Mouse (Mus musculus) limb, embryonic 14.5 days (tissue): Measurements from ENCODE around the gene C1qtnf3. TPM values are rescaled to one million over a fixed set of nuclear protein-coding genes. Genes with fewer than 3 reads are reported as not detected.

ENCODE experiments used
- ATAC-seq: fragments of 200-750 bp; cut with Nextera tagmentation; 2 replicates; pipeline ENCODE4 v1.8.0; 2017; ENCODE audit warnings: low read depth, moderate number of reproducible peaks, moderate TSS enrichment; ENCODE audit not compliant: low FRiP score
- DNase-seq: peaks from one replicate; pipeline ENCODE4 v3.0.0-alpha.2; 2015; ENCODE audit warnings: low spot score
- H3K27ac ChIP-seq: fragments of 300-500 bp; sonication (generic); replicated peaks from 2 replicates; pipeline ENCODE4 v1.5.1; 2014; ENCODE audit warnings: low read depth, mild to moderate bottlenecking, low read length, moderate library complexity, mixed read lengths
- H3K27me3 ChIP-seq: fragments of 300-500 bp; sonication (generic); 2 replicates; pipeline ENCODE4 v1.6.1; 2014; ENCODE audit warnings: low read length, mixed read lengths; ENCODE audit not compliant: control insufficient read depth, insufficient read depth
- H3K36me3 ChIP-seq: fragments of 300-500 bp; sonication (generic); 2 replicates; pipeline ENCODE4 v1.6.1; 2014; ENCODE audit warnings: mild to moderate bottlenecking, low read length, moderate library complexity, mixed read lengths; ENCODE audit not compliant: control insufficient read depth, insufficient read depth
- H3K4me1 ChIP-seq: fragments of 300-500 bp; sonication (generic); 2 replicates; pipeline ENCODE4 v1.6.1; 2014; ENCODE audit warnings: antibody characterized with exemption, low read length, mixed read lengths; ENCODE audit not compliant: control insufficient read depth, insufficient read depth
- H3K4me2 ChIP-seq: fragments of 300-500 bp; sonication (generic); replicated peaks from 2 replicates; pipeline ENCODE4 v1.6.1; 2014; ENCODE audit warnings: low read depth, mild to moderate bottlenecking, low read length, moderate library complexity; ENCODE audit not compliant: severe bottlenecking
- H3K4me3 ChIP-seq: fragments of 300-500 bp; sonication (generic); replicated peaks from 2 replicates; pipeline ENCODE4 v1.5.1; 2014; ENCODE audit warnings: low read length
- H3K9ac ChIP-seq: fragments of 300-500 bp; sonication (generic); 2 replicates; pipeline ENCODE4 v1.6.1; 2014; ENCODE audit warnings: mild to moderate bottlenecking, low read depth, low read length, moderate library complexity; ENCODE audit not compliant: severe bottlenecking
- H3K9me3 ChIP-seq: fragments of 300-500 bp; sonication (generic); 2 replicates; pipeline ENCODE4 v1.6.1; 2016; ENCODE audit warnings: low read length; ENCODE audit not compliant: control insufficient read depth
- POLR2A ChIP-seq: fragments of 200-500 bp; IDR thresholded peaks from 2 replicates; pipeline ENCODE4 v1.8.0; 2012; ENCODE audit warnings: inconsistent platforms, mild to moderate bottlenecking, moderate library complexity, borderline replicate concordance; ENCODE audit not compliant: insufficient read depth, insufficient read length; ENCODE audit errors: extremely low read depth
- WGBS: fragments of 180-500 bp; shearing (Covaris S2); extraction: QIAGEN DNeasy Blood & Tissue Kit; methylation state at CpG from one replicate; pipeline ENCODE4 v1.1.7; 2014; 5-methylcytosine and 5-hydroxymethylcytosine counted together
- polyA plus RNA-seq, 2 experiments: library from polyadenylated mRNA; depleted of rRNA in 1 of 2; stranded (reverse) in 1 of 2; unstranded in 1 of 2; fragments of >200 nt; fragmentation: Nextera tagmentation in 1 of 2; extraction: Ambion mirVana in 1 of 2; gene quantifications; 2 replicates each; pipeline versions ENCODE4 v1.2.1 to v1.2.3; 2012 to 2014

C1qtnf3 gene
- polyA plus RNA-seq, 2 experiments: 108 to 119 TPM

GRCm38 (mm10) chr15:11008756-11009155 lies 56.6 kb downstream of the C1qtnf3 start:
- TF ChIP-seq POLR2A: no peak
- WGBS: 17% methylated on average over 5 of the region's 5 CpGs
- Histone ChIP-seq H3K27ac (no peak overlapping the region), H3K4me2 (no peak overlapping the region), H3K4me1 (no peaks in the 10 kb centered on the region), H3K9me3 (no peaks in the 10 kb centered on the region), H3K36me3 (no peaks in the 10 kb centered on the region), H3K27me3 (no peaks in the 10 kb centered on the region), H3K9ac (no peak overlapping the region), H3K4me3 (no peak overlapping the region)
- ATAC-seq (no peak), DNase-seq (peak; percentile 16)

GRCm38 (mm10) chr15:11010976-11011548 lies 58.9 kb downstream of the C1qtnf3 start:
- ATAC-seq: no peak
- H3K27ac ChIP-seq: no peak overlapping the region
- no peak overlapping the region for H3K4me3 ChIP-seq
- WGBS: 83% methylated on average over 11 of the region's 11 CpGs
- no peak for DNase-seq
- no peaks in the 10 kb centered on the region for H3K36me3 ChIP-seq
- H3K9me3 ChIP-seq: no peaks in the 10 kb centered on the region
- no peaks in the 10 kb centered on the region for H3K4me1 ChIP-seq
- no peak for TF ChIP-seq POLR2A
- no peaks in the 10 kb centered on the region for H3K27me3 ChIP-seq
- H3K4me2 ChIP-seq: no peak overlapping the region
- H3K9ac ChIP-seq: no peak overlapping the region

GRCm38 (mm10) chr15:11014931-11015330 lies 62.8 kb downstream of the C1qtnf3 start:
- TF ChIP-seq POLR2A: no peak
- H3K27me3 ChIP-seq: no peaks in the 10 kb centered on the region
- H3K9ac ChIP-seq: no peak overlapping the region
- ATAC-seq (no peak), DNase-seq (no peak)
- no peak overlapping the region for H3K4me2 ChIP-seq
- no peaks in the 10 kb centered on the region for H3K9me3 ChIP-seq
- no peaks in the 10 kb centered on the region for H3K4me1 ChIP-seq
- no peak overlapping the region for H3K4me3 ChIP-seq
- 75% methylated on average over 2 of the region's 2 CpGs for WGBS
- H3K27ac ChIP-seq: no peak overlapping the region
- H3K36me3 ChIP-seq: no peaks in the 10 kb centered on the region

DNA sequence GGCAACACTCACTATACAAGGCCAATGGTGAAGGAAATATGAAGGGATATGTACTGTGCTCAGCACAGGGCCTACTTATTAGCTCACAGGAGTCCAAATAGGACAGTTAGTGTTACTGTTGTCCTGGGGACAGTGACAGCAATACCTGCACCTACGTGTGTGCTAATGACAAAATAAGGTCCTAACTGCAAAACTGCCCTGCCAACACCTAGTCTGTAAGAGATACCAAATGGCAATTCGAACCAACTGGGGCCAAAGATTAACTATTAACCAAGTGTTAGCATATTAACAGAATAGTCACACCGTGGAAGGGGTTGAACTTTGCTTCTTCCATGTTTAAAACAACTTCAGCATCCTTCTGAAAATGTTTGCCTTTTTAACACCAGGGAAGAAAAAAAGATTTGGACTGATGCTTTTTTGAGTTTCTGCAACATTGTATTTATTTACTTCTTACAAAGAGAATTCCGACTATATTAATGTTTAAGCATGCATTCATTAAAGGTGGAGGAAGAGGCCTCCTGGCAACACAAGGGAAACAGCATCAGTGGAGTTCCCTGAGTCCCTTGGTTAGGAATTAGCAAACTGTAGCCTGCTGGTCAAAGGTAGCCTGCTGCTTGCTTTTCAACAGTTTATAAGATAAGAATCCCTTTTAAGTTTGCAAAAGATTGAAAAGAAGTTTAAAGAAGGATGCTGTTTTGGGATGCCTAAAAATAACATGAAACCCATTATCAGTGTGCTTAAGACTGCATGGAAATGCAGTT lies 74.8 kb downstream of the C1qtnf3 start:
- Histone ChIP-seq H3K4me2 (no peak overlapping the region), H3K27me3 (no peaks in the 10 kb centered on the region), H3K4me3 (no peak overlapping the region), H3K36me3 (no peaks in the 10 kb centered on the region), H3K9ac (no peak overlapping the region), H3K9me3 (no peaks in the 10 kb centered on the region), H3K27ac (no peak overlapping the region), H3K4me1 (no peaks in the 10 kb centered on the region)
- TF ChIP-seq POLR2A: no peak
- 78% methylated on average over 4 of the region's 4 CpGs for WGBS
- ATAC-seq (no peak), DNase-seq (no peak)

Other genes starting within 250 kb of the C1qtnf3 start
- gene Rai14, start 237.7 kb upstream of the C1qtnf3 start, polyA plus RNA-seq (2012; rRNA removed): 38.6 and 44.6 TPM in 2 replicates
- 57.2 and 66.4 TPM in 2 replicates for gene Rai14, start 237.7 kb upstream of the C1qtnf3 start, polyA plus RNA-seq (2014; fragmentation: Nextera tagmentation; extraction: Ambion mirVana)
- gene Amacr, start 29.4 kb downstream of the C1qtnf3 start, polyA plus RNA-seq (2012; rRNA removed): 22.2 and 25.7 TPM in 2 replicates
- gene Amacr, start 29.4 kb downstream of the C1qtnf3 start, polyA plus RNA-seq (2014; fragmentation: Nextera tagmentation; extraction: Ambion mirVana): 25.3 and 26.5 TPM in 2 replicates
- 0.12 and 0.19 TPM in 2 replicates for gene Slc45a2, start 48.4 kb downstream of the C1qtnf3 start, polyA plus RNA-seq (2012; rRNA removed)
- 0.65 and 1.1 TPM in 2 replicates for gene Slc45a2, start 48.4 kb downstream of the C1qtnf3 start, polyA plus RNA-seq (2014; fragmentation: Nextera tagmentation; extraction: Ambion mirVana)
- 0.72 and 0.93 TPM in 2 replicates for gene Rxfp3, start 85.7 kb downstream of the C1qtnf3 start, polyA plus RNA-seq (2012; rRNA removed)
- 0.81 and 0.88 TPM in 2 replicates for gene Rxfp3, start 85.7 kb downstream of the C1qtnf3 start, polyA plus RNA-seq (2014; fragmentation: Nextera tagmentation; extraction: Ambion mirVana)
- 9.5 and 10.6 TPM in 2 replicates for gene Adamts12, start 112.5 kb downstream of the C1qtnf3 start, polyA plus RNA-seq (2012; rRNA removed)
- gene Adamts12, start 112.5 kb downstream of the C1qtnf3 start, polyA plus RNA-seq (2014; fragmentation: Nextera tagmentation; extraction: Ambion mirVana): 8.7 and 9.3 TPM in 2 replicates